Mouse (Mus musculus) liver (tissue): ENCODE data around the gene Kcnk4.

Source experiments
- DNase-seq: peaks from one replicate; pipeline ENCODE4 v3.0.0-alpha.2; 2020; ENCODE audit warnings: mixed read lengths

The Kcnk4 gene

DNA sequence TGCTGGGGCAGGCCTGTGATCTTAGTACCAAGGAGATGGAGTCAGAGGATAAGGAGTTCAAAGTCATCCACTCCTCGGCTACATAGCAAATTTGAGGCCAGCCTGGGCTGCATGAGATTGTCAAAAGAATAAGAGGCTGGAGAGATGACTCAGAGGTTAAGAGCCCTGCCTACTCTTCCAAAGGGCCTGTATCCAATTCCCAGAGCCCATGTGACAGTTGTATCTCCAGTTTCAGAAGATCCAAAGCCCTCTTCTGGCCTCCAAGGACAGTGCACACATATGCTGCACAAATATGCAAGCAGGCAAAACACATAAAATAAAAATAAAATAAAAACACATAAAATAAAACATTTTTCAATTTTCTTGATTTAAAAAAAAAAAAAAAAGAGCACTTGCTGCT, 60.1 kb downstream of the Kcnk4 start:
- no peak for DNase-seq
